Mouse (Mus musculus) lung, embryonic 15.5 days (tissue): Measurements from ENCODE around the gene Acsf2. TPM values are rescaled to one million over a fixed set of nuclear protein-coding genes. Genes with fewer than 3 reads are reported as not detected.

Experiments used
- ATAC-seq: fragments of 200-750 bp; cut with Nextera tagmentation; 2 replicates; pipeline ENCODE4 v1.8.0; 2017; ENCODE audit warnings: moderate number of reproducible peaks, borderline replicate concordance; ENCODE audit not compliant: low FRiP score, low TSS enrichment; ENCODE audit errors: extremely low read depth
- H3K27ac ChIP-seq: fragments of 300-500 bp; sonication (generic); 2 replicates; pipeline ENCODE4 v1.5.1; 2015; ENCODE audit warnings: moderate library complexity, mild to moderate bottlenecking, inconsistent platforms
- H3K27me3 ChIP-seq: fragments of 300-500 bp; sonication (generic); 2 replicates; pipeline ENCODE4 v1.6.1; 2015; ENCODE audit warnings: inconsistent platforms
- H3K36me3 ChIP-seq: fragments of 300-500 bp; sonication (generic); 2 replicates; pipeline ENCODE4 v1.6.1; 2015; ENCODE audit warnings: inconsistent platforms
- H3K4me1 ChIP-seq: fragments of 300-500 bp; sonication (generic); 2 replicates; pipeline ENCODE4 v1.6.1; 2015; ENCODE audit warnings: inconsistent platforms
- H3K4me2 ChIP-seq: fragments of 300-500 bp; sonication (generic); 2 replicates; pipeline ENCODE4 v1.6.1; 2015; ENCODE audit warnings: inconsistent platforms, mild to moderate bottlenecking, moderate library complexity
- H3K4me3 ChIP-seq: fragments of 300-500 bp; sonication (generic); 2 replicates; pipeline ENCODE4 v1.5.1; 2015; ENCODE audit warnings: mild to moderate bottlenecking, inconsistent platforms
- H3K9ac ChIP-seq: fragments of 300-500 bp; sonication (generic); 2 replicates; pipeline ENCODE4 v1.6.1; 2015; ENCODE audit warnings: inconsistent platforms
- H3K9me3 ChIP-seq: fragments of 300-500 bp; sonication (generic); 2 replicates; pipeline ENCODE4 v1.6.1; 2016; ENCODE audit warnings: inconsistent platforms
- WGBS: fragments of 180-500 bp; shearing (Covaris S2); methylation state at CpG from one replicate; pipeline ENCODE4 v1.1.7; 2015; 5-methylcytosine and 5-hydroxymethylcytosine counted together
- polyA plus RNA-seq: library from polyadenylated mRNA; unstranded; fragments of >200 nt; fragmentation: Nextera tagmentation; extraction: Ambion mirVana; gene quantifications from 2 replicates; pipeline ENCODE4 v1.2.1, GENCODE M21; 2015

Acsf2 gene
- polyA plus RNA-seq, 1 experiment from 2014 or later = 6.8 TPM

- Histone ChIP-seq H3K9me3 (no peaks in the 10 kb centered on the region), H3K4me2 (peak overlapping the region; percentile 53; the same call in 1 of the 2 replicates), H3K27ac (no peak overlapping the region), H3K9ac (peak overlapping the region; percentile 19; the same call in 1 of the 2 replicates), H3K4me1 (peaks cover 16% of the 10 kb centered on the region), H3K36me3 (peaks cover under 1% of the 10 kb centered on the region; the same call in 1 of the 2 replicates), H3K27me3 (peaks cover 8% of the 10 kb centered on the region; the same call in 1 of the 2 replicates), H3K4me3 (no peak overlapping the region)
- ATAC-seq = peak; percentile 36; the same call in 1 of the 2 replicates
- WGBS = 40% methylated on average over 5 of the region's 5 CpGs
Measured at GRCm38 (mm10) chr11:94563821-94564220, 37.9 kb downstream of the Acsf2 start.

GRCm38 (mm10) chr11:94563383-94563782 is 38.3 kb downstream of the Acsf2 start:
- no peaks in the 10 kb centered on the region for H3K9me3 ChIP-seq
- H3K9ac ChIP-seq = no peak overlapping the region
- 92% methylated on average over 5 of the region's 5 CpGs for WGBS
- H3K4me3 ChIP-seq = no peak overlapping the region
- H3K27ac ChIP-seq = no peak overlapping the region
- H3K36me3 ChIP-seq = no peaks in the 10 kb centered on the region; the same call in 1 of the 2 replicates
- no peak overlapping the region for H3K4me2 ChIP-seq
- peaks cover 16% of the 10 kb centered on the region for H3K4me1 ChIP-seq
- ATAC-seq = no peak
- peaks cover 8% of the 10 kb centered on the region; the same call in 1 of the 2 replicates for H3K27me3 ChIP-seq

- H3K4me2 ChIP-seq = no peak overlapping the region
- WGBS = 59% methylated on average over 3 of the region's 3 CpGs
- no peak; the same call in 1 of the 2 replicates for ATAC-seq
- H3K4me3 ChIP-seq = no peak overlapping the region
- no peaks in the 10 kb centered on the region for H3K9me3 ChIP-seq
- no peak overlapping the region for H3K27ac ChIP-seq
- no peaks in the 10 kb centered on the region for H3K27me3 ChIP-seq
- no peaks in the 10 kb centered on the region for H3K4me1 ChIP-seq
- H3K36me3 ChIP-seq = no peaks in the 10 kb centered on the region; the same call in 1 of the 2 replicates
- no peak overlapping the region for H3K9ac ChIP-seq
Measured at GRCm38 (mm10) chr11:94558226-94558625, 43.4 kb downstream of the Acsf2 start.

- no peaks in the 10 kb centered on the region for H3K27me3 ChIP-seq
- H3K36me3 ChIP-seq = no peaks in the 10 kb centered on the region
- 85% methylated on average over 5 of the region's 5 CpGs for WGBS
- H3K9me3 ChIP-seq = no peaks in the 10 kb centered on the region
- ATAC-seq = no peak
- no peak overlapping the region for H3K4me3 ChIP-seq
- peaks cover 23% of the 10 kb centered on the region for H3K4me1 ChIP-seq
- H3K27ac ChIP-seq = peak overlapping the region; percentile 34; the same call in 1 of the 2 replicates
- H3K4me2 ChIP-seq = no peak overlapping the region
- no peak overlapping the region for H3K9ac ChIP-seq
Measured at GRCm38 (mm10) chr11:94550442-94550744, 51.3 kb downstream of the Acsf2 start.

GRCm38 (mm10) chr11:94549691-94550441 is 51.8 kb downstream of the Acsf2 start:
- no peak overlapping the region for H3K9ac ChIP-seq

GRCm38 (mm10) chr11:94548888-94549690 is 52.6 kb downstream of the Acsf2 start, which contains the start of gene Rsad1:
Gene Rsad1 (minus strand): TSS chr11:94549255.
- Histone ChIP-seq H3K4me2 (peak within 1 kb of the TSS; percentile 89), H3K27ac (peak within 1 kb of the TSS; percentile 91), H3K4me1 (peaks cover 23% of the 10 kb centered on the region), H3K9me3 (no peaks in the 10 kb centered on the region), H3K36me3 (no peaks in the 10 kb centered on the region), H3K9ac (peak within 1 kb of the TSS; percentile 66), H3K27me3 (no peaks in the 10 kb centered on the region), H3K4me3 (peak within 1 kb of the TSS; percentile 72)
- 4% methylated on average over 49 of the region's 49 CpGs for WGBS
- ATAC-seq = peak; percentile 90

More at GRCm38 (mm10) chr11:94549691-94550441, 51.8 kb downstream of the Acsf2 start:
- H3K4me2 ChIP-seq = peak overlapping the region; percentile 89; the same call in 1 of the 2 replicates
- H3K27ac ChIP-seq = peak overlapping the region; percentile 91; the same call in 1 of the 2 replicates
- H3K4me1 ChIP-seq = peaks cover 23% of the 10 kb centered on the region
- no peaks in the 10 kb centered on the region for H3K36me3 ChIP-seq
- ATAC-seq = no peak
- 51% methylated on average over 10 of the region's 10 CpGs for WGBS
- no peaks in the 10 kb centered on the region for H3K27me3 ChIP-seq
- no peaks in the 10 kb centered on the region for H3K9me3 ChIP-seq
- H3K4me3 ChIP-seq = no peak overlapping the region

GRCm38 (mm10) chr11:94548041-94548784 is 53.5 kb downstream of the Acsf2 start:
- peak; percentile 16 for ATAC-seq
- 11% methylated on average over 24 of the region's 24 CpGs for WGBS
- Histone ChIP-seq H3K27ac (peak overlapping the region; percentile 91; the same call in 1 of the 2 replicates), H3K9ac (peak overlapping the region; percentile 66), H3K4me1 (peaks cover 27% of the 10 kb centered on the region), H3K9me3 (no peaks in the 10 kb centered on the region), H3K4me3 (peak overlapping the region; percentile 72), H3K27me3 (no peaks in the 10 kb centered on the region), H3K4me2 (peak overlapping the region; percentile 89), H3K36me3 (no peaks in the 10 kb centered on the region)

- ATAC-seq = no peak
Measured at GRCm38 (mm10) chr11:94547271-94547670, 54.4 kb downstream of the Acsf2 start.

GRCm38 (mm10) chr11:94546381-94546780 is 55.3 kb downstream of the Acsf2 start:
- no peaks in the 10 kb centered on the region for H3K9me3 ChIP-seq
- no peak for ATAC-seq

More at GRCm38 (mm10) chr11:94547271-94547670, 54.4 kb downstream of the Acsf2 start:
- 94% methylated on average over 6 of the region's 6 CpGs for WGBS
- H3K4me1 ChIP-seq = peaks cover 27% of the 10 kb centered on the region
- H3K9me3 ChIP-seq = no peaks in the 10 kb centered on the region
- H3K4me3 ChIP-seq = no peak overlapping the region
- no peaks in the 10 kb centered on the region for H3K36me3 ChIP-seq
- H3K4me2 ChIP-seq = no peak overlapping the region
- H3K9ac ChIP-seq = no peak overlapping the region
- no peak overlapping the region for H3K27ac ChIP-seq
- H3K27me3 ChIP-seq = no peaks in the 10 kb centered on the region

GRCm38 (mm10) chr11:94544422-94544821 is 57.2 kb downstream of the Acsf2 start:
- H3K9me3 ChIP-seq = no peaks in the 10 kb centered on the region
- no peak overlapping the region for H3K9ac ChIP-seq
- no peak overlapping the region for H3K4me3 ChIP-seq
- no peaks in the 10 kb centered on the region for H3K27me3 ChIP-seq
- H3K27ac ChIP-seq = no peak overlapping the region
- H3K36me3 ChIP-seq = no peaks in the 10 kb centered on the region
- WGBS = 51% methylated on average over 18 of the region's 18 CpGs
- peaks cover 14% of the 10 kb centered on the region for H3K4me1 ChIP-seq
- no peak for ATAC-seq
- H3K4me2 ChIP-seq = peak overlapping the region; percentile 35

More at GRCm38 (mm10) chr11:94546381-94546780, 55.3 kb downstream of the Acsf2 start:
- Histone ChIP-seq H3K27ac (no peak overlapping the region), H3K27me3 (no peaks in the 10 kb centered on the region), H3K36me3 (no peaks in the 10 kb centered on the region), H3K4me1 (peaks cover 27% of the 10 kb centered on the region), H3K9ac (no peak overlapping the region), H3K4me3 (no peak overlapping the region), H3K4me2 (no peak overlapping the region)
- 95% methylated on average over 5 of the region's 5 CpGs for WGBS

GRCm38 (mm10) chr11:94543932-94544331 is 57.7 kb downstream of the Acsf2 start:
- no peak for ATAC-seq
- no peak overlapping the region for H3K9ac ChIP-seq
- no peak overlapping the region; the same call in 1 of the 2 replicates for H3K27ac ChIP-seq
- H3K4me1 ChIP-seq = peaks cover 11% of the 10 kb centered on the region
- H3K4me3 ChIP-seq = no peak overlapping the region
- H3K27me3 ChIP-seq = no peaks in the 10 kb centered on the region
- H3K4me2 ChIP-seq = peak overlapping the region; percentile 35
- H3K9me3 ChIP-seq = no peaks in the 10 kb centered on the region
- no peaks in the 10 kb centered on the region for H3K36me3 ChIP-seq
- 20% methylated on average over 9 of the region's 9 CpGs for WGBS
